Mouse (Mus musculus) embryonic facial prominence, embryonic 14.5 days (tissue): ENCODE results near the gene Sumo3. TPM values are rescaled to one million over a fixed set of nuclear protein-coding genes. Genes with fewer than 3 reads are reported as not detected.

Source experiments
- ATAC-seq: fragments of 200-750 bp; cut with Nextera tagmentation; 2 replicates; pipeline ENCODE4 v1.8.0; 2017; ENCODE audit warnings: low read depth, moderate number of reproducible peaks, moderate TSS enrichment
- DNase-seq: peaks from one replicate; pipeline ENCODE4 v3.0.0-alpha.2; 2015; ENCODE audit warnings: low spot score
- H3K27ac ChIP-seq: fragments of 300-500 bp; sonication (generic); replicated peaks from 2 replicates; pipeline ENCODE4 v1.5.1; 2014; ENCODE audit warnings: low read depth, mild to moderate bottlenecking, low read length, moderate library complexity
- H3K27me3 ChIP-seq: fragments of 300-500 bp; sonication (generic); replicated peaks from 2 replicates; pipeline ENCODE4 v1.6.1; 2014; ENCODE audit warnings: low read length; ENCODE audit not compliant: control insufficient read depth, insufficient read depth
- H3K36me3 ChIP-seq: fragments of 300-500 bp; sonication (generic); 2 replicates; pipeline ENCODE4 v1.6.1; 2014; ENCODE audit warnings: low read length, mixed read lengths; ENCODE audit not compliant: control insufficient read depth, insufficient read depth
- H3K4me1 ChIP-seq: fragments of 300-500 bp; sonication (generic); 2 replicates; pipeline ENCODE4 v1.6.1; 2014; ENCODE audit warnings: antibody characterized with exemption, low read length; ENCODE audit not compliant: control insufficient read depth, insufficient read depth
- H3K4me2 ChIP-seq: fragments of 300-500 bp; sonication (generic); 2 replicates; pipeline ENCODE4 v1.6.1; 2014; ENCODE audit warnings: low read depth, mild to moderate bottlenecking, low read length, moderate library complexity, mixed read lengths
- H3K4me3 ChIP-seq: fragments of 300-500 bp; sonication (generic); 2 replicates; pipeline ENCODE4 v1.5.1; 2014; ENCODE audit warnings: low read depth, mild to moderate bottlenecking, low read length
- H3K9ac ChIP-seq: fragments of 300-500 bp; sonication (generic); 2 replicates; pipeline ENCODE4 v1.6.1; 2014; ENCODE audit warnings: low read depth, mild to moderate bottlenecking, low read length, moderate library complexity, mixed read lengths
- H3K9me3 ChIP-seq: fragments of 300-500 bp; sonication (generic); 2 replicates; pipeline ENCODE4 v1.6.1; 2016; ENCODE audit warnings: low read length; ENCODE audit not compliant: control insufficient read depth
- WGBS: fragments of 180-500 bp; shearing (Covaris S2); extraction: QIAGEN DNeasy Blood & Tissue Kit; methylation state at CpG from one replicate; pipeline ENCODE4 v1.1.7; 2014; 5-methylcytosine and 5-hydroxymethylcytosine counted together
- polyA plus RNA-seq: library from polyadenylated mRNA; unstranded; fragments of >200 nt; fragmentation: Nextera tagmentation; extraction: Ambion mirVana; gene quantifications from 2 replicates; pipeline ENCODE4 v1.2.1, GENCODE M21; 2014

Sumo3 gene
- polyA plus RNA-seq, 1 experiment from 2014 or later: 261 TPM

GRCm38 (mm10) chr10:77638956-77639355, 33.1 kb downstream of the Sumo3 start:
- Histone ChIP-seq H3K9ac (no peak overlapping the region), H3K36me3 (peaks cover 60% of the 10 kb centered on the region), H3K9me3 (no peaks in the 10 kb centered on the region), H3K27me3 (no peaks in the 10 kb centered on the region), H3K27ac (no peak overlapping the region), H3K4me3 (no peak overlapping the region), H3K4me2 (no peak overlapping the region), H3K4me1 (no peaks in the 10 kb centered on the region)
- ATAC-seq: no peak
- 79% methylated on average over 6 of the region's 6 CpGs for WGBS
- DNase-seq: peak; percentile 45

- Histone ChIP-seq H3K9ac (no peak overlapping the region), H3K36me3 (peaks cover 63% of the 10 kb centered on the region), H3K9me3 (no peaks in the 10 kb centered on the region), H3K4me3 (no peak overlapping the region), H3K27ac (no peak overlapping the region), H3K4me2 (no peak overlapping the region), H3K27me3 (no peaks in the 10 kb centered on the region), H3K4me1 (no peaks in the 10 kb centered on the region)
- DNase-seq (no peak), ATAC-seq (no peak)
- 75% methylated on average over 7 of the region's 7 CpGs for WGBS
Measured at GRCm38 (mm10) chr10:77643160-77643559, 37.3 kb downstream of the Sumo3 start.

GRCm38 (mm10) chr10:77645571-77645970, 39.7 kb downstream of the Sumo3 start:
- Histone ChIP-seq H3K4me1 (peaks cover 3% of the 10 kb centered on the region; the same call in 1 of the 2 replicates), H3K36me3 (peaks cover 56% of the 10 kb centered on the region), H3K4me2 (no peak overlapping the region), H3K27ac (no peak overlapping the region), H3K4me3 (no peak overlapping the region), H3K9me3 (no peaks in the 10 kb centered on the region), H3K27me3 (no peaks in the 10 kb centered on the region), H3K9ac (no peak overlapping the region)
- DNase-seq (no peak), ATAC-seq (no peak)
- 88% methylated on average over 5 of the region's 5 CpGs for WGBS

- Histone ChIP-seq H3K9ac (no peak overlapping the region), H3K4me2 (no peak overlapping the region), H3K27ac (no peak overlapping the region), H3K4me1 (peaks cover 3% of the 10 kb centered on the region; the same call in 1 of the 2 replicates), H3K9me3 (no peaks in the 10 kb centered on the region), H3K36me3 (peaks cover 41% of the 10 kb centered on the region), H3K27me3 (no peaks in the 10 kb centered on the region), H3K4me3 (no peak overlapping the region)
- WGBS: 72% methylated on average over 1 of the region's 1 CpGs
- DNase-seq (no peak), ATAC-seq (no peak)
Measured at GRCm38 (mm10) chr10:77647461-77647860, 41.6 kb downstream of the Sumo3 start.

- Histone ChIP-seq H3K9ac (no peak overlapping the region), H3K9me3 (no peaks in the 10 kb centered on the region), H3K4me2 (no peak overlapping the region), H3K4me3 (no peak overlapping the region), H3K27ac (no peak overlapping the region), H3K4me1 (peaks cover 3% of the 10 kb centered on the region; the same call in 1 of the 2 replicates), H3K27me3 (no peaks in the 10 kb centered on the region), H3K36me3 (peaks cover 37% of the 10 kb centered on the region)
- ATAC-seq (no peak), DNase-seq (no peak)
- 84% methylated on average over 7 of the region's 8 CpGs for WGBS
Measured at GRCm38 (mm10) chr10:77647901-77648300, 42.0 kb downstream of the Sumo3 start.

GRCm38 (mm10) chr10:77652046-77652445, 46.1 kb downstream of the Sumo3 start:
- peaks cover 3% of the 10 kb centered on the region; the same call in 1 of the 2 replicates for H3K4me1 ChIP-seq
- H3K36me3 ChIP-seq: no peaks in the 10 kb centered on the region; the same call in 1 of the 2 replicates
- DNase-seq (no peak), ATAC-seq (no peak)
- H3K4me3 ChIP-seq: no peak overlapping the region
- no peaks in the 10 kb centered on the region for H3K27me3 ChIP-seq
- H3K27ac ChIP-seq: no peak overlapping the region
- WGBS: 79% methylated on average over 9 of the region's 9 CpGs
- H3K9me3 ChIP-seq: no peaks in the 10 kb centered on the region
- H3K4me2 ChIP-seq: no peak overlapping the region
- no peak overlapping the region for H3K9ac ChIP-seq

- Histone ChIP-seq H3K4me2 (no peak overlapping the region), H3K4me3 (no peak overlapping the region), H3K27me3 (no peaks in the 10 kb centered on the region), H3K4me1 (no peaks in the 10 kb centered on the region), H3K9me3 (no peaks in the 10 kb centered on the region), H3K36me3 (no peaks in the 10 kb centered on the region), H3K27ac (no peak overlapping the region), H3K9ac (no peak overlapping the region)
- DNase-seq (no peak), ATAC-seq (no peak)
- WGBS: 61% methylated on average over 15 of the region's 15 CpGs
Measured at GRCm38 (mm10) chr10:77658286-77658994, 52.5 kb downstream of the Sumo3 start.

- H3K4me1 ChIP-seq: no peaks in the 10 kb centered on the region
- no peak overlapping the region for H3K4me2 ChIP-seq
- 0 out of 2 replicates have a peak, but pooled peaks cover 4% of the 10 kb centered on the region for H3K27me3 ChIP-seq
- 48% methylated on average over 43 of the region's 43 CpGs for WGBS
- no peaks in the 10 kb centered on the region for H3K9me3 ChIP-seq
- no peaks in the 10 kb centered on the region for H3K36me3 ChIP-seq
- no peak for DNase-seq
- H3K4me3 ChIP-seq: no peak overlapping the region
- no peak for ATAC-seq
- no peak overlapping the region for H3K27ac ChIP-seq
- H3K9ac ChIP-seq: no peak overlapping the region
Measured at GRCm38 (mm10) chr10:77663949-77664665, 58.2 kb downstream of the Sumo3 start.
